Mouse (Mus musculus): ENCODE measurements around the gene Slc30a3.

DNA sequence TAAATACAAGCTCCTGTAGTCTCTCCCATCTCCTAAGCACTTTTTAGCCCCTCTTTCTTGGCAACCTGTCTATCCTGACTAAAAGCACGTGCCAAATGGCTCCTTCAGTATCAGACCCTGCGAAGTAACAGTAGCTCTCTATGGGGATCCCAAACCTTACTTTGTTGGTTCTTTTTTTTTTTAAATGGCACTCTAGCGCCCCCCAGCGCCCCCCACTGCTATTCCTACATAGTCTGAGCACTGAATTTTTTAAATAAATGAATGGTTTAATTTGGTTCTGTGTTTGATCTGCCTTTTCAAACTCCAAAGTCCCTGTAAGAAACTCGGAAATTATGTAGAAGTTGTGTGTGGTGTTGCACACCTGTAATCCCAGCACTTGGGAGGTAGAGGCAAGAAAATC, 18.0 kb upstream of the Slc30a3 start:
- no peak for TF ChIP-seq CTCF (IDR thresholded peaks at IDR 0.05; ENCODE audit: insufficient read depth, low read length)
- no peak for TF ChIP-seq POLR2A (IDR thresholded peaks at IDR 0.05; ENCODE audit: borderline replicate concordance, extremely low read depth, low read depth, low read length)

All from lung, adult 2 months (tissue).